Mouse (Mus musculus): ENCODE measurements around the gene Slx4.
"Not testable (repeated sequence)": the region's sequence is repeated elsewhere in the genome, so short reads cannot be mapped to it uniquely, and the experiment has no call there.

Slx4 gene

DNA sequence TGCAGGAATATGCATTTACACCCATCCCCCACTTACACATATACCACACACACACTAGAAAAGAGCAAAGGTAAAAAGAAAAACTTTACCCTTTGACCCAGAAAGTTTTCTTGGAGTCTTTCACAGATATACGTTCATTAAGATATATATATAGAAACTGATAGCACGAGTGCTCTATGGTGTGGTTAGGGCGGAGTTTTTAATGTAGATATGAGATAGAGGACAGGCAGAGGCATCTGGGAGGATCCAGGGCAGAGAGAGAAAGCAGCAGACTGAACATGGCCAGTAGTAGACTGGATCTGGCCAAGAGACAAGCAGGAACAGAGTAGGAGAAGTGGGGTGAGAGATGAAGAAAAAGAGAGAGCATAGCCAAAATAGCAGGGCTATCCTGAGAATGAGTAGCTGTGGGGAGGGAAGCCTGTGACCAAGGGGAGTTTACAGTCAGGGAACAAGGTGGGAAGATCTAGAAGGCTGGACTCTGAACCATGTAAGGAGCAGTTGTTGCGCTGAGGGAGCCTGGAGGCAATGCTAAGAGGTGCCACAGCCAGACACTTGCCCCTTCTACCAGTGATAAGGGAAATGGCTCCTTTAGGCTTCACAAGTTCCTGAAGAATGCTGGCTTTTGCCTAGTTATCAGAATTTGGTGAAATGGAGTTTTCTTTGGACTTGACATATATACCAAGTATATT, 9.5 kb upstream of the Slx4 start:
- no peak for DNase-seq (ENCODE audit: low read depth)

DNA sequence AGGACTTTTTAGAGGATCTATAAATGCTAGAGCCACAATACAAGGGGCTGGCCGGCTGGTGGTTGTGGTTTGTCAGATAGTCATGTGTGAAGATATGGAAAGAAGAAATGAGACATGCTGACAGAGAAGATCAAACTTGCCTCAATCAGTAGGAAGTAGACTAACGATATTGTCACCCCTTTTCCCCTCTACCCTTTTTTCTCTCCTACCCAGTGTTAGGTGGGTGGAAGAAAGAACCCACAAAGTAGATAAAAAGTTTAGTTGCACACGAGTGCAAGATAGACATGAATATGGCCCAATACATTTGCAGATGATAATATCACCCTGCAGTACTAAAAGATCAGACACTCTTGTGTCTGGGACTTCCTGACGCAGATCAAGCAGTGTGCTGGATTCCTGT, 15.2 kb downstream of the Slx4 start:
- no peak for DNase-seq (ENCODE audit: low read depth)

DNA sequence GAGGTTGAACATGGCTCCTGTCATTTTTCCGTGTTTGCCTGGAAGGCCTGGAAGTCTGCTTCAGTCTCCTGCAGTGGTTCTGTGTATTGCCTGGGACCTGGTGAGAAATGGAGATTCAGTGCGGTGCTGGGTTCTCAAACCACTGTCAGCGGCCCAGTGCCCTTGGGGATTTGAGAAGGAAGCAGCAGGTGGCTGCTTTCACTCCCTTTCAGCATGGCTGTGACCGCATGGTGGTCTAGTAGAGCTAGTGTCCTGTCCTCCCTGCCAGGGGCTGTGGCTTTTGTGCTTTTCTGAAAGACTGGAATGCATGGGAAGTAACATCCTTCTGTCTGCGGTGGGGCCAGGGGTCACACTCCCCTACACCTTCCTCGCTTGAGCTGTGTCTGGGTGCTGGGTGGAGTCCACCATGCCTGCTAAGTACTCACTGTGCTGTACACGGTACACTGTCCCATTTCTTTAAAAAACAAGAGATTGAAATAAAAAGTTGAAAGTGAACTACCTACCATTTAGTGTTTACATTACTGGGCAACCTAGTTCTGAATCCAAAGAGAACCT, 20.3 kb downstream of the Slx4 start:
- DNase-seq (ENCODE audit: low read depth): no peak

DNA sequence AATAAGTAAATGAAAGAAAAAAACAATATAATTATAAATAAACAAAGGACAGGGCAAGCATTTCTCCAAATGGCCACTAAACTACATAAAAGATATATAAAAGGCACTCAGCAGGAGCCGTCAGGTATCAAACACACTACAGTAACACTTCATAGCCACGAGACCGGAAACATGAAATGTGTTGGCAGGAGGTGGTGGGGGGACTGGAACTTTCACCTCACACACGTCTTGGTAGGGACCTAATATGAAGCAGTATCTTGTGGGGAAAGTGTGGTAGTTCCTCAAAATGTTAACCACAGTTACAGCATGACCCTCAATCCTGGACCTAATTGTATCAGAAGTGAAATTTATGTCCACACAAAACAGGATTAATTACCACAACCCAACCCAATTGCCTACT, 21.4 kb downstream of the Slx4 start:
- no peak for DNase-seq (ENCODE audit: low read depth)

DNA sequence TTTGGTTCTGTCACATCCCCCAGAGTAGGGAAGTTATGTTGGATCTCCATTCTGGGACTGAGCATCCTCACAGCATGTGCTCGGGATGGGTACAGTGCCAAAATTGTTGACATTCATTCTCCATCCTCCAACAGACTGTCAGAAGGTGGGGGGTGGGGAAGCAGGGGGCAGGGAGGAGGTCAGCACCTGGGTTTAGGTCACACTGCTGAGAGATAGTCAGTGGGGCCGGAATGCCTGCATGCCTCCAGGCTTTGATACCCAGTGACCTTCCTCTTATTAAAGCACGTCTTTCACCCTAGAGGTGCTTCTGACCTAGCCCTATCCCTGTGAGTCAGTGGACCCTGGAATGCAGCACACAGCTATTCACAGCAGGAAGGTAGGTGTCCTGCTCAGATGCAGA, 26.9 kb downstream of the Slx4 start:
- no peak for DNase-seq (ENCODE audit: low read depth)

DNA sequence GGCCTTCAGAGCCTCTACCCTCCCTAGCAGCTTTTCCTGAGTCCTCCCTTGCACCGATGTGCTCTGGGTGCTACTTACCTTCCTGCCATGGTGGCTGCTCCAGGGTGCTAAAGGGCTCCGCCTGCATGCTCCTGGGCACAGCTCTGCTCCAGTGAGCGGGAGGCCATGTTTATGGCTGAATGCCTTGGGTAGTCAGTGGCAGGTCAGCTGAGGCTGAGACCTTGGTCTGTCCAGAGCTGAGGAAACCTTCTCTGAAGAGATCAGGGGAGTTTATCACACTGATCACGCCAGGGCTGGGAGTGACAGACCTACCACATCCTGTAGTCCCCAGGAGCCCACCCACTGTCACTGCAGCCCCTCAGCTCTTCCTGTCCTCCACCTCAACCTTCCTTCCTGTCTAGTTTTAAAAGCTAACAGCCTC, 27.3 kb downstream of the Slx4 start, which contains the start of gene Nlrc3:
TSS of gene Nlrc3 (minus strand) at position 382 of the 421 bp plus-strand sequence.
- DNase-seq (ENCODE audit: low read depth): no peak

DNA sequence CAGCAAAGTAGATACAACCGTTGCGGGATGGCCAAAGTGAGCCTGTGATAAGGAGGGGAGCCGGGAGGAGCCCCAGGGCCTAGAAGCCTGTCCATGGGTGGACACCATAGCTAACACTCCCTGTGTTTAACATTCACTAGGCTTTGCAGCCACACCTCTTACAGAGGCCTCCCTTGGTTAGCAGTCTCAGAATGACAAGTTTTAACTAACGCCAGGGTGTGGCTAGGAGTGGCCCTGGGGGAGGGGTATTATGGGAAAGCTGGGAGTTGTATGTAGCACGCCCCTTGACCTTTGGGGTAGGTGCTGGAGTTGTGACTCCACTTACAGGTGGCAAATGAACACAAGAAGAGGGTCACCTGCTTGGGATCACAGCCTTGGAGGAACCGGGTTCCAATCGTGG, 27.9 kb downstream of the Slx4 start:
- no peak for DNase-seq (ENCODE audit: low read depth)

DNA sequence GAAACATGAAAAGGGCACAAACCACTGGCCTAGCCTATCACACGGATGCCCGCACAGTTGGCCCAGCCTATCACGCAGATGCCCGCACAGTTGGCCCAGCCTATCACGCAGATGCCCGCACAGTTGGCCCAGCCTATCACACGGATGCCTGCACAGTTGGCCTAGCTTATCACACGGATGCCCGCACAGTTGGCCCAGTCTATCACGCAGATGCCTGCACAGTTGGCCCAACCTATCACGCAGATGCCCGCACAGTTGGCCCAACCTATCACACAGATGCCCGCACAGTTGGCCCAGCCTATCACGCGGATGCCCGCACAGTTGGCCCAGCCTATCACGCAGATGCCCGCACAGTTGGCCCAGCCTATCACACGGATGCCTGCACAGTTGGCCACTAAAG, 29.1 kb downstream of the Slx4 start:
- not testable (repeated sequence) for DNase-seq (ENCODE audit: low read depth)

DNA sequence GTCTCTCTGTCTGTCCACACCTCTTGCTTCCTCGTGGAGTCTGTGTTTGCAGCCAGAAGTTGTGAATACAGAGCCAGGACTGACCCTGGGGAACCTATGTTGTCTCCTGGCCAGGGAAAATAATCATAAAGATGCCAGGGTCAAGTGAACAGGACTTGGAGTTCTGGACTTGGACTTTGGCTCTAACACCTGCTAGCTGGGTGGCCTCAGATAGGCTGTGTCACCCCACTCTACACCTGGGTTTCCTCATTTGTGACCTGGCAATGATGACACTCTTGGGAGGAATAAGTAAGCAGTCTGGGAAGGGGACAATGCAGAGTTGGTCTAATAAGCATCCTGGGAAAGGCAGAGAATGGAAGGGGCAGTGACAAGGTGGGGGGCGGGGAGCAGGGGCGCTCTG, 38.0 kb downstream of the Slx4 start:
- no peak for DNase-seq (ENCODE audit: low read depth)

DNA sequence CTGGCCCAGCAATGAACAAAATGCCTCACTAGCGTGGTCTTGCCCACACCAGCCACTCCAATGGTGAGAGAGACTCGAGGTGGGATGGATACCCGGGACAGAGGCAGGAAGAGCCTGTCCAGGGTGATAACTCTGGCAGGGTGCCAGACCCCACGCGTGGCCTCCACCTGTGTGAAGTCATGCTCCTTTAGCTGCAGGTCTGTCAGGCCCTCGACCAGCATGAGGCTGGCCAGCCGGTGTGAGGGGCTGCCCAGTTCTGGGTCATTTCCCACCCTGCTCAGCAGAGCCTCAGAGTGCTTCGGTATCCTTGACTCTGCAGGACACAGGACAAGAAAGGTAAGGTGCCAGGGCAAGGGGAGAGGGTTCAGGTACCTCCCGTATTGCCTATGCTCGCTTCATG, 38.6 kb downstream of the Slx4 start:
- no peak for DNase-seq (ENCODE audit: low read depth)

DNA sequence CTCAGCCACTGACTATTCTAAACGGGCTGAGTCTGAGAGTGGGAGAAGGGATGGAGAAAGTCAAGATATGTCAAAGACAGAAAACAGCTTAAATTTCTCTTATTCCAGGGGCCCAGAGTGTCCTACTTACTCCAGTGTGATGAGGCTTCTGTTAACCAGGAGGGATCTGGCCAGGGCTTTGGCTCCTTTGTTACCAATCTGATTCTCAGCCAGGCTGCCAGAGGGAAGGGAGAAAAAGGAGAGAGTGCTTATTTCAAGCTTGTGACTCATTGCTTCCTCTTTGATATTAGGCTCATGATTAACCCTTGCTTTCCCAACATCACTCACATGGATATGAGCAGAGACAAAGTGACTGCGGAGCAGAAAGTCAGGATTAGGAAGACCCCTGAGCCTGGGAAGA, 44.3 kb downstream of the Slx4 start:
- peak; percentile 81 for DNase-seq (ENCODE audit: low read depth)

DNA sequence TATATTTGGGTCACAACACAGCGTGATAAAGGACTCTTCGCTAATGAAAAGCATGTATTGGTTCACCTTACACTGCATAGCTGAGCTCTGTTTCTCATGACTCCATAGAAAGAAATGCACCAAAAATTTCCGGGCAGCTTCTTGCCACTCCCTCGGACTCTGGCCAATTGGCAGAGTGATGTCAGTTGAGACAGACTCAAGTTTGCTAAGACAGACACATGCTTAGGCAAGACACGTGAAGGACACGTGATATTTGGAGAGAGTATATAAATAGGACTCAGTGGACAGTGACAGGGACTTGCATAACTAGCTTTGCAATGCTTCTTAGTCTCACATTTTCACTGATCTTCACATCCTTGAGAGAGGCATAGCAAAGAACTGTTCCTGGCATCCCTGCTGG, 47.2 kb downstream of the Slx4 start:
- peak; percentile 97 for DNase-seq (ENCODE audit: low read depth)

DNA sequence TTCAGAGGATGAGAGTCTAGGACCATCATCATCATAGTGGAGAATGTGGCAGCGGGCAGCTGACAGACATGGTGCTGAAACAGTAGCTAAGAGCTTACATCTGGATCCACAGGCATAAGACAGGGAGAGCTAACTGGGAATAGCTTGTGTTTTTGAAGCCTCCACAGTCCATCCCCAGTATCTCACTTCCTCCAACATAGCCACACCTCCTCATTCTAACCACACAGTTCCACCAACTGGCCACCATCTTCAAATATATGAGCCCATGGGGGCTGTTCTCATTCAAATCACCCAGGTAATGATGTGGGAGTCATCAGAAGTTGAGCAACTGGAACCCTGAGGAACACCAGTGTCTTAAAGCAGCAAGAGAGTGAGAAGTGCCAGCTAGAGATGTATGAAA, 52.4 kb downstream of the Slx4 start:
- DNase-seq (ENCODE audit: low read depth): no peak

DNA sequence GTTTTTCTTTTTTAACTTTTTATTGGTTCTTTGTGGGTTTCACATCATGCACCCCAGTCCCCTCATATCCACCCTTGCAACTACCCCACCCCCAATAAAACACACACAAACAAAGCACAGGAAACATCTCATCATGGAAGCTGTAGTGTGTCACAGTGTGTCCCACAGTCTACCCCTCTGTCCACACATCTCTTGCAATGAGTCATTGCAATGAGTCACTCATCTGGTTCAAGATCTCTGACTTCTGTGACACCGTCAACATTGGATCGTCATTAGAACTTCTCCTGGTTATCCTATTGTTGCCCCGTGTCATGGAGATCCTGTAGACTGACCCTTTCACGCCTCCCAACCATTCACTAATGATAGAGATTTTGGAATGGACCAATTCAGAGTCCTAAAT, 68.9 kb downstream of the Slx4 start:
- no peak for DNase-seq (ENCODE audit: low read depth)

DNA sequence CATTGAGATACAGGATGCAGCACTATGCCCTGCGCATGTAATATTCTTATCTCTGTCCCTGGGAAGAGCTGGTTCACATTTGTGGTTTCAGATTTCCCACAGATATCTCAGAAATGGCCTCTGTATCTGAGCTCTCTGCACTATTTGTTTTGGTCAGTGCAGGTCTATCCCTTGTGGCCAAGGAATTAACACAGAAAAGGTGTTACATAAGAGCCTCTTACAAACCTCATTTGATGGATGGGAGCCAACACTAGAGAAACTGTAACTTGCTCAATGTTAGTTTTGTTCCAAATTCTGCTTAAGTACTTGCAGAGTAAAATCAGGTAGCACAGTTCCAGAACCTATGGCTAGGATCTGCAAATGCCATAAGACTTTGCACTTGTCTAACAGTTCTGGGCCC, 69.5 kb downstream of the Slx4 start:
- DNase-seq (ENCODE audit: low read depth): peak; percentile 80

DNA sequence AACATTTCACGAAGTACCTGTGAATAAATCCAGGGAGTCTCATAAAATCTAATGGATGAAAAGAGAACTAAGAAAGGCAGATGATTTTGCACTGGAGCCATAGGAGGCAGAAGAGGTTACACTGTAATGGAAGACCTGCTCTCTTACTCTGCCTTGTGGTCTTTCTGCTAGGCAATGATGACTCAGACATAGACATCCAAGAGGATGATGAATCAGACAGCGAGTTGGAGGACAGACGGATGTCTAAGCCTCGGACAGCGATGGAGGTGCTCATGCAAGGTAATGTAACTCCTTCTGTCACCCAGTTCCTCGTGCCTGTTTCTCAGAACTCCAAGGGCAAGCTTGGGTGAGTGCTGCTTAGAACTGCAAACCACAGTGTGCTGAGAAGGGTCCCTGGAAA, 70.0 kb downstream of the Slx4 start:
- DNase-seq (ENCODE audit: low read depth): peak; percentile 56

DNA sequence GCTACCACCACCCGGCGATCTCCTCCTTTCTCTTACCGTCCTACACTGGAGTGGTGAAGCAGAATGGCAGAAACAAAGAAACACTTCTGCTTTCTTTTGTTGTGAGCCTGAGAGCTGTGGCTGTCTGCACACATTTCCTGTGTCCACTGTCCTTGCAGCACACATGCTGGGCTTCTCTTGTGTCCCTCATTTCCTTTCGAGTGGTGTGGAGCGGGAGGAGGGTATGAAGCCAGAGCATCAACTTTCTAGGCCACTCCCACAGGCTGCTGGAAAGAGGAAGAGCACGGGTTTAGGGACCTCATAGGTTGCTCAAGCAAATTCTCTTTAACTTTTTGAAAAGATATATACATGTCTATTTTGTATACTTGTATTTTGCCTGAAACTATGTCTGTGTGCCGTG, 74.4 kb downstream of the Slx4 start:
- DNase-seq (ENCODE audit: low read depth): no peak
